Mouse (Mus musculus): ENCODE results near the gene Eml1. TPM values are rescaled to one million over a fixed set of nuclear protein-coding genes. Genes with fewer than 3 reads are reported as not detected.
"Not testable (repeated sequence)": the region's sequence is repeated elsewhere in the genome, so short reads cannot be mapped to it uniquely, and the experiment has no call there.

Gene Eml1
- polyA plus RNA-seq, 1 experiment: 182 TPM

- DNase-seq (ENCODE audit: low spot score): no peak
Measured at GRCm38 (mm10) chr12:108474440-108474839, 103.7 kb downstream of the Eml1 start.

GRCm38 (mm10) chr12:108478714-108479113, 108.0 kb downstream of the Eml1 start:
- DNase-seq (ENCODE audit: low spot score): no peak

GRCm38 (mm10) chr12:108480704-108481365, 110.1 kb downstream of the Eml1 start:
- DNase-seq (ENCODE audit: low spot score): no peak

- DNase-seq (ENCODE audit: low spot score): no peak
Measured at GRCm38 (mm10) chr12:108489076-108489475, 118.3 kb downstream of the Eml1 start.

- DNase-seq (ENCODE audit: low spot score): no peak
Measured at GRCm38 (mm10) chr12:108489741-108490140, 119.0 kb downstream of the Eml1 start.

GRCm38 (mm10) chr12:108490336-108490735, 119.6 kb downstream of the Eml1 start:
- DNase-seq (ENCODE audit: low spot score): no peak

GRCm38 (mm10) chr12:108490954-108491353, 120.2 kb downstream of the Eml1 start:
- DNase-seq (ENCODE audit: low spot score): no peak

- DNase-seq (ENCODE audit: low spot score): no peak
Measured at GRCm38 (mm10) chr12:108494011-108494541, 123.3 kb downstream of the Eml1 start.

GRCm38 (mm10) chr12:108495455-108496235, 124.9 kb downstream of the Eml1 start:
- DNase-seq (ENCODE audit: low spot score): no peak

GRCm38 (mm10) chr12:108503064-108503463, 132.3 kb downstream of the Eml1 start:
- DNase-seq (ENCODE audit: low spot score): no peak

GRCm38 (mm10) chr12:108503582-108503981, 132.8 kb downstream of the Eml1 start:
- DNase-seq (ENCODE audit: low spot score): no peak

- DNase-seq (ENCODE audit: low spot score): no peak
Measured at GRCm38 (mm10) chr12:108505846-108506245, 135.1 kb downstream of the Eml1 start.

- DNase-seq (ENCODE audit: low spot score): not testable (repeated sequence)
Measured at GRCm38 (mm10) chr12:108507046-108507445, 136.3 kb downstream of the Eml1 start.

GRCm38 (mm10) chr12:108510571-108510970, 139.8 kb downstream of the Eml1 start:
- DNase-seq (ENCODE audit: low spot score): no peak

- no peak for DNase-seq (ENCODE audit: low spot score)
Measured at GRCm38 (mm10) chr12:108511009-108511408, 140.3 kb downstream of the Eml1 start.

- DNase-seq (ENCODE audit: low spot score): no peak
Measured at GRCm38 (mm10) chr12:108515464-108515863, 144.7 kb downstream of the Eml1 start.

GRCm38 (mm10) chr12:108519374-108519773, 148.6 kb downstream of the Eml1 start:
- DNase-seq (ENCODE audit: low spot score): no peak

GRCm38 (mm10) chr12:108529214-108529613, 158.5 kb downstream of the Eml1 start:
- no peak for DNase-seq (ENCODE audit: low spot score)

GRCm38 (mm10) chr12:108534484-108534883, 163.7 kb downstream of the Eml1 start:
- no peak for DNase-seq (ENCODE audit: low spot score)

- no peak for DNase-seq (ENCODE audit: low spot score)
Measured at GRCm38 (mm10) chr12:108536461-108536860, 165.7 kb downstream of the Eml1 start.

- no peak for DNase-seq (ENCODE audit: low spot score)
Measured at GRCm38 (mm10) chr12:108541088-108541487, 170.3 kb downstream of the Eml1 start.

GRCm38 (mm10) chr12:108546508-108547153, 175.9 kb downstream of the Eml1 start:
- no peak for DNase-seq (ENCODE audit: low spot score)

Measured in urinary bladder, adult 2 months (tissue).